Mouse (Mus musculus) liver, embryonic 14.5 days (tissue): ENCODE measurements around the gene Tnr.

Experiments
- CTCF ChIP-seq: IDR thresholded peaks from 2 replicates; pipeline ENCODE4 v1.5.1; 2016; ENCODE audit warnings: antibody characterized with exemption, low read depth, control low read depth
- EP300 ChIP-seq: IDR thresholded peaks from 2 replicates; pipeline ENCODE4 v1.6.1; 2016; ENCODE audit warnings: antibody characterized with exemption, low read depth

DNA sequence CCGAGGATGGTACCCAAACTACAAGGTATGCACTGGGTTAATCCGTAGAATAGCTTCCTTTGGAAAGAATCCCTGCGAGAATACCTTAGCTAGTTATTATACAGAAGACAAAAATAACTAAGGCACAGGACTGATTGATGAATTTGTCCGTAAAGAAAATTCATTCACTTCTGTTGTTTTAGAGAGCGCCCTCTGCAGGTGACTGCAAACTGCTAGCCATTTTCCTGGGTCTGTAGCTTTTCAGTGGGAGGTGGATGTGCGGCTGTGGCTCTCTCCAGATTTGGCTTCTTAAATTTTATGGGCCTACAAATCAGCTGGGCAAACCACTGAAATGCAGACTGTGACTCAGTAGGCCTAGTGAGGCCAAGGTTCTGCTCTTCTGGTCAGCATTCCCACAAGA lies 42.5 kb downstream of the Tnr start:
- TF ChIP-seq CTCF = no peak
- TF ChIP-seq EP300 = no peak
